Mouse (Mus musculus) megakaryocyte, embryonic 14.5 days (primary cell): ENCODE data around the gene Zbtb9.

Experiments used
- FLI1 ChIP-seq: IDR thresholded peaks from 2 replicates; pipeline ENCODE4 v1.6.1; 2012; ENCODE audit warnings: low read length, inconsistent platforms, mixed read lengths
- GATA1 ChIP-seq: IDR thresholded peaks from 3 replicates; pipeline ENCODE4 v1.6.1; 2012; ENCODE audit warnings: mixed read lengths, low read length, inconsistent platforms, borderline replicate concordance

DNA sequence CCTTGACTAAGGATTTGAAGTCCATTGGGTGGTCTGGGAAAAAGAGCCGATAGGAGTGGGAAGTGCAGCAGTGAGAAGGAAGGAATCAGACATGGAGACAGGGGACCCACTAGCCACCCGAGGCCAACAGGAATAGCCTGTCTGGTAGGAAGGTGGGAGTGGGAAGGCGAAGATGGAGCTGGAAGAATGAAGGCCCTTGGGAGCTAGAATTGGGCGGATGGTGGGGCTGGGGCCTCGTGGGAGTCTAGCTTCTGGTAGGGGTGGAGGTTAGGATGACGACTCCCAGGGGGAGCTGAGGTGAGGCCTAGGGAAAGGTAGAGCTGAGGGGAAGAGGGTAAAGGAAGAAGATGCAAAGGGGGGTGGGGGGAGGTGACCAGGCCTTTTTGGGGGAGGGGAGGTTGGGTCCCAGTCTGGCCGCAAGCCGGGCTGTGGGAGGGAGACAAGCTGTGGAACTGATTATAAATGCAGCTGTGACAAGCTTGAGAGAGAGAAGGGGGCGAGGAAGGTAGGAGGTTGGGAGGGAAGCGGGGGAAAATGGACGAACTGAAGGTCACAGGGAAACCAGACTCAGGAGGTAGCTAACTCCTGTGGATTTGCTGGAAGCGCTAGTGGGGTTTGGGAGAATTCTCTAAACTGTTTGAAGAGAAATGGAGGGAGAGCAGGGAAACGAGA lies 27.0 kb upstream of the Zbtb9 start:
- TF ChIP-seq GATA1, result no peak
- no peak for TF ChIP-seq FLI1
